Mouse (Mus musculus) midbrain, postnatal 0 days (tissue): ENCODE measurements around the gene Lyg2. TPM values are rescaled to one million over a fixed set of nuclear protein-coding genes. Genes with fewer than 3 reads are reported as not detected.
A peak's percentile ranks its signal among the peaks of the same experiment; 100 is the strongest.

Experiments used
- ATAC-seq: fragments of 200-750 bp; cut with Nextera tagmentation; 2 replicates; pipeline ENCODE4 v1.8.0; 2017; ENCODE audit warnings: moderate number of reproducible peaks, mild to moderate bottlenecking, moderate TSS enrichment, moderate library complexity; ENCODE audit not compliant: low FRiP score
- DNase-seq: peaks from one replicate; pipeline ENCODE4 v3.0.0-alpha.2; 2015; ENCODE audit warnings: low spot score
- H3K27ac ChIP-seq: fragments of 300-500 bp; sonication (generic); 2 replicates; pipeline ENCODE4 v1.5.1; 2014; ENCODE audit warnings: low read depth, mild to moderate bottlenecking, low read length, mixed read lengths
- H3K27me3 ChIP-seq: fragments of 300-500 bp; sonication (generic); 2 replicates; pipeline ENCODE4 v1.6.1; 2014; ENCODE audit warnings: low read length, control low read depth, mixed read lengths; ENCODE audit not compliant: insufficient read depth
- H3K36me3 ChIP-seq: fragments of 300-500 bp; sonication (generic); 2 replicates; pipeline ENCODE4 v1.6.1; 2014; ENCODE audit warnings: low read length, control low read depth, mixed read lengths; ENCODE audit not compliant: insufficient read depth
- H3K4me1 ChIP-seq: fragments of 300-500 bp; sonication (generic); 2 replicates; pipeline ENCODE4 v1.6.1; 2014; ENCODE audit warnings: mild to moderate bottlenecking, control low read depth, antibody characterized with exemption, low read length, mixed read lengths; ENCODE audit not compliant: insufficient read depth
- H3K4me2 ChIP-seq: fragments of 300-500 bp; sonication (generic); 2 replicates; pipeline ENCODE4 v1.6.1; 2014; ENCODE audit warnings: low read depth, mild to moderate bottlenecking, low read length, mixed read lengths; ENCODE audit not compliant: poor library complexity, severe bottlenecking
- H3K4me3 ChIP-seq: fragments of 300-500 bp; sonication (generic); 2 replicates; pipeline ENCODE4 v1.5.1; 2014; ENCODE audit warnings: low read depth, mild to moderate bottlenecking, low read length, moderate library complexity
- H3K9ac ChIP-seq: fragments of 300-500 bp; sonication (generic); replicated peaks from 2 replicates; pipeline ENCODE4 v1.6.1; 2014; ENCODE audit warnings: mild to moderate bottlenecking, low read length, moderate library complexity, mixed read lengths; ENCODE audit not compliant: poor library complexity, severe bottlenecking
- H3K9me3 ChIP-seq: fragments of 300-500 bp; sonication (generic); 2 replicates; pipeline ENCODE4 v1.6.1; 2016; ENCODE audit warnings: low read length, control low read depth
- CTCF ChIP-seq: IDR thresholded peaks from 2 replicates; pipeline ENCODE4 v1.5.1; 2016; ENCODE audit warnings: antibody characterized with exemption, mild to moderate bottlenecking
- WGBS: fragments of 180-500 bp; shearing (Covaris S2); extraction: QIAGEN DNeasy Blood & Tissue Kit; methylation state at CpG from one replicate; pipeline ENCODE4 v1.1.7; 2014; 5-methylcytosine and 5-hydroxymethylcytosine counted together
- polyA plus RNA-seq: library from polyadenylated mRNA; unstranded; fragments of >200 nt; fragmentation: Nextera tagmentation; extraction: Ambion mirVana; gene quantifications from 2 replicates; pipeline ENCODE4 v1.2.1, GENCODE M21; 2015
- total RNA-seq: library from RNA; depleted of rRNA; stranded (reverse); fragments of >200 nt; gene quantifications from 2 replicates; pipeline ENCODE4 v1.2.3, GENCODE M21; 2014

Lyg2 gene
- total and polyA plus RNA-seq, 2 experiments from 2014 or later = 0.07 TPM; not detected in 1

GRCm38 (mm10) chr1:37868640-37869039 lies 47.7 kb downstream of the Lyg2 start:
- Histone ChIP-seq H3K4me1 (0 out of 2 replicates have a peak, but pooled peaks cover 3% of the 10 kb centered on the region), H3K27ac (no peak overlapping the region), H3K27me3 (0 out of 2 replicates have a peak, but pooled peaks cover 5% of the 10 kb centered on the region), H3K9ac (no peak overlapping the region), H3K4me3 (no peak overlapping the region), H3K4me2 (no peak overlapping the region), H3K9me3 (no peaks in the 10 kb centered on the region), H3K36me3 (no peaks in the 10 kb centered on the region)
- WGBS = 67% methylated on average over 10 of the region's 10 CpGs
- no peak for TF ChIP-seq CTCF
- DNase-seq (no peak), ATAC-seq (no peak)

- H3K9ac ChIP-seq = no peak overlapping the region
- 0 out of 2 replicates have a peak, but pooled peaks cover 3% of the 10 kb centered on the region for H3K4me1 ChIP-seq
- WGBS = 73% methylated on average over 10 of the region's 10 CpGs
- no peak for TF ChIP-seq CTCF
- no peaks in the 10 kb centered on the region for H3K36me3 ChIP-seq
- H3K4me2 ChIP-seq = no peak overlapping the region
- ATAC-seq (no peak), DNase-seq (no peak)
- H3K9me3 ChIP-seq = no peaks in the 10 kb centered on the region
- 0 out of 2 replicates have a peak, but pooled peaks cover 5% of the 10 kb centered on the region for H3K27me3 ChIP-seq
- no peak overlapping the region for H3K27ac ChIP-seq
- no peak overlapping the region for H3K4me3 ChIP-seq
These were observed 48.5 kb downstream of the Lyg2 start for GRCm38 (mm10) chr1:37867684-37868322.

- Histone ChIP-seq H3K9me3 (no peaks in the 10 kb centered on the region), H3K36me3 (no peaks in the 10 kb centered on the region), H3K4me1 (0 out of 2 replicates have a peak, but pooled peaks cover 3% of the 10 kb centered on the region), H3K27ac (no peak overlapping the region), H3K4me3 (no peak overlapping the region), H3K4me2 (no peak overlapping the region), H3K9ac (no peak overlapping the region), H3K27me3 (0 out of 2 replicates have a peak, but pooled peaks cover 5% of the 10 kb centered on the region)
- ATAC-seq (no peak), DNase-seq (no peak)
- TF ChIP-seq CTCF = peak; percentile 70
- 76% methylated on average over 1 of the region's 1 CpGs for WGBS
These were observed 49.2 kb downstream of the Lyg2 start for GRCm38 (mm10) chr1:37867056-37867455.

- Histone ChIP-seq H3K4me1 (no peaks in the 10 kb centered on the region), H3K27ac (peak within 1 kb of the TSS; percentile 90), H3K4me3 (peak within 1 kb of the TSS; percentile 72), H3K27me3 (0 out of 2 replicates have a peak, but pooled peaks cover 5% of the 10 kb centered on the region), H3K36me3 (no peaks in the 10 kb centered on the region), H3K9ac (peak within 1 kb of the TSS; percentile 76), H3K4me2 (peak within 1 kb of the TSS; percentile 65), H3K9me3 (no peaks in the 10 kb centered on the region)
- no peak for ATAC-seq
- WGBS = 84% methylated on average over 6 of the region's 6 CpGs
- TF ChIP-seq CTCF = no peak
- DNase-seq = no peak
These were observed 50.0 kb downstream of the Lyg2 start, which contains the start of gene Tsga10 for GRCm38 (mm10) chr1:37866286-37866685. Gene Tsga10, minus strand, starts transcription at chr1:37866429.

- peak overlapping the region; percentile 76 for H3K9ac ChIP-seq
- DNase-seq (peak; percentile 14), ATAC-seq (no peak)
- TF ChIP-seq CTCF = no peak
- no peaks in the 10 kb centered on the region for H3K36me3 ChIP-seq
- H3K4me1 ChIP-seq = no peaks in the 10 kb centered on the region
- peak overlapping the region; percentile 90 for H3K27ac ChIP-seq
- H3K4me2 ChIP-seq = peak overlapping the region; percentile 65
- H3K27me3 ChIP-seq = 0 out of 2 replicates have a peak, but pooled peaks cover 5% of the 10 kb centered on the region
- WGBS = 9% methylated on average over 23 of the region's 23 CpGs
- H3K4me3 ChIP-seq = peak overlapping the region; percentile 72
- H3K9me3 ChIP-seq = no peaks in the 10 kb centered on the region
These were observed 50.7 kb downstream of the Lyg2 start for GRCm38 (mm10) chr1:37865401-37866215.
